Mouse (Mus musculus) mammary gland, adult 2 months (tissue): ENCODE measurements around the gene Hist4h4. TPM values are rescaled to one million over a fixed set of nuclear protein-coding genes. Genes with fewer than 3 reads are reported as not detected.

Source experiments
- polyA plus RNA-seq: library from polyadenylated mRNA; depleted of rRNA; stranded (reverse); fragments of >200 nt; gene quantifications from 2 replicates; pipeline ENCODE4 v1.2.3, GENCODE M21; 2012; ENCODE audit warnings: low replicate concordance; rRNA removed

Gene Hist4h4
- 0.55 and 2.4 TPM in 2 replicates for polyA plus RNA-seq

DNA sequence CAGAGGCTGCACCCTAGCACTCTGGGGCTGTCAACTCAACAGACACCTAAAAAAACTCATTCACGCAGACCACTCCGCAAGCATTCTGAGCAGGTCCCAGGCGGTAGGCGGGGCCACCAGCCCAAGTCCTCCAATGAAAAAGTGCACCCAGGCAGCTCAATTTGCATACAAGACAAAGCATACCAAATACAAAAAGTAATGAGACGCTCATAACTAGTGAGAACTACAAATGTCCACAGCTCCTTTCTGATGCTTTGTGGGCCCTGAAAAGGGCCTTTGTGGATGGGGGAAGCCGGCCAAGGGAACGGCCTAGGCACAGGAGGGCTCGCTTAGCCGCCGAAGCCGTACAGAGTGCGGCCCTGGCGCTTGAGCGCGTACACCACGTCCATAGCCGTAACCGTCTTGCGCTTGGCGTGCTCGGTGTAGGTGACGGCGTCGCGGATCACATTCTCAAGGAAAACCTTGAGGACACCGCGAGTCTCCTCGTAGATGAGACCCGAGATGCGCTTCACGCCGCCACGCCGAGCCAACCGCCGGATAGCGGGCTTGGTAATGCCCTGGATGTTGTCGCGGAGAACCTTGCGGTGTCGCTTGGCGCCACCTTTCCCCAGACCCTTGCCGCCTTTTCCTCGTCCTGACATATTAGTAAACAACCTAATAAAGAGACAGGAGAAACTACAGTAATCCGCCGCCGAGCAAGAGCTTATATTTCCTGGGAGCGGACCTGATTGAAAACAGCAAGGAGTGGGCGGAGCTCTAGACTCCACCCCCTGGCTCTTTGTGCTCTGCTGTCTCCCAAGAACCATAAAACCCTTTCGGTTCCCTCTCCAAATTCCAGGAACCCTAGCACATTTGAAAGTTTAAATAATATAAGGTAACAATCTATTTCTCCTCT, at the start of gene Hist4h4:
Gene Hist4h4 (minus strand): TSS at position 677 of the 895 bp plus-strand sequence.

DNA sequence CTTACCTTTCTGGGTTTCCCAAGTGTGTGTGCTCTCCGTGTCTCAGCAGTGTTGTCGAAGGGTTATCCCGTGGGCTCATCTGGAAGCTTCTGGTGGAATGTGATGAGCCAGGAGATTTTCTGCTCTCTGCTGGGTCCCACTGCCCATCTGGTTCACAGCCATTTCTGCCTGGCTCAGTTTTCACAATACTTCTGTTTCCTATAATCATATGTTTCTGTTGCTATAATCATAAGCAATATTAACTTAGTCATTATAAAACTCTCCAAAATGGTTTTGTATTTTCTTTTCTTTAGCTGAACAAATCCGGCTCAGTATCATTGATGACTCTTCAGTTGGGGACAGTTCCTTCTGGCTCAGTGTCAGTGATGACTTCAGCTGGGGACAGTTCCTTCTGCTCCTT, 31.1 kb upstream of the Hist4h4 start, which contains the start of gene Smco3:
Gene Smco3 (minus strand): TSS at position 101 of the 400 bp plus-strand sequence.

DNA sequence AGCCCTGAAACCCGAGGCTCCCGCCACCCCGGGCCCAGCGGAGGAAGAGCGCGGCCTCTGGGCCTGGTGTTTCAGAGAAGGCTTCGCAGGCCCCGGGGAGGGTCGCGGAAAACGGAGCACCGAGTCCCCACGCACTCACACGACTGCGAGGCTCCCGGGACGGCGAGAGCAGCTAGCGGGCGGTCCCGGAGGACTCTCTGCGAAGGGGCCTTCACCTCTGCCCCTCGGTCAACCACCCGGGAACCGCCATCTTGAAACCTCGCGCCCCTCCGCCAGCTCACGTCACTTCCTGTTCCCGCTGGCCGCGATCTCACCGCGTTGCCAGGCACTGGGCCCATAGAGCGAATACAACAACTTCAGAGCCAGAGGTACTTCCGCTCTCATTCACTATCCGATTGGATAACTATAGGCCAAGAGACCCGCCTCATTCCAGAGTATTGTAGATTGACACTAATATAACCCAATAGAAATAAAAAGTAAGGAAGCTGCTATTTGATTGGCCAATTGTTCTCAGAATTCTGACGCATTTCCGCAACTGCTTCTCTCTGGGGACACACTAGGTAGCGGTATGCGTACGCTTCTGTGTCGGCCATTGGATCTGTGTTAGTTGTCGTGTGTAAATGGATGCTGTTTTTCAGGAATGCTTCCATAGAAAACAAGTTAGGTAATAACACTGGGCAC, 23.8 kb upstream of the Hist4h4 start, which contains the start of gene Wbp11:
Gene Wbp11 (minus strand): TSS at position 353 of the 681 bp plus-strand sequence.

DNA sequence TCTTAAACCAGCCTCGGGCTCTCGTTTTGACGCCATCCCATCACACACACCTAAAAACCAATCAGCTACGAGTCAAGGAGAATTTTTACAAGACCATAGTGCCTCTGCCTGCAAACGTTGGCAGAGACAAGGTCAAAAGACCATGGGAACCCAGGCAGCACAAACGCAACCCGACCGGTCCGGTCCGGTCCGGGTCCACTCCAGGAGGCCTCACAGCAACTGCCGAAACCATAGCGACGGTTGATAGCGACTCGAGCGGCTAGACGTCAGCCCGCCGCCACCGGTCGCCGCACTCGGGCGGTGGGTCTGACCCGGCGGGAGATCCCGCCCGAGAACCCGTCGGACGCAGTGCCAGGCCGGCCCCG, 23.3 kb upstream of the Hist4h4 start, which contains the start of gene BC049715:
Gene BC049715 (plus strand): TSS at position 111 of the 365 bp plus-strand sequence.

DNA sequence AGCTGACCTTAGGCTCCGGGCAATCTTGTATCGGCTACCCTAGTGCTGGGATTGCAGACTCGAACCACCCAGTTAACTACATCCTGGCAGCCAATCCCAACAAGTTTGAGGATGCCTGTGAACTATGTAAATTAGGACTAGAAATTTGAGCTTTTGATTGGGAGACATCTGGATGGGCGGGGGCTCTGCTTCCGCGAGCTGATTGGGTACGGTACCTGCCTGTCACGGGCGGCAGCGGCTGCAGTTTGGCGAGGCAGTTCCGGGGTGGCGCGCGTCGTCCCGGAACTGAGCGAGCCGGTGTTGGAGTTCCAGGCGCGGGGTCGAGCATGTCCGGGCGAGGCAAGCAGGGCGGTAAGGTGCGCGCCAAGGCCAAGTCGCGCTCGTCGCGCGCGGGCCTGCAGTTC, 3.8 kb upstream of the Hist4h4 start, which contains the start of gene H2afj:
Gene H2afj (plus strand): TSS at position 231 of the 404 bp plus-strand sequence.

DNA sequence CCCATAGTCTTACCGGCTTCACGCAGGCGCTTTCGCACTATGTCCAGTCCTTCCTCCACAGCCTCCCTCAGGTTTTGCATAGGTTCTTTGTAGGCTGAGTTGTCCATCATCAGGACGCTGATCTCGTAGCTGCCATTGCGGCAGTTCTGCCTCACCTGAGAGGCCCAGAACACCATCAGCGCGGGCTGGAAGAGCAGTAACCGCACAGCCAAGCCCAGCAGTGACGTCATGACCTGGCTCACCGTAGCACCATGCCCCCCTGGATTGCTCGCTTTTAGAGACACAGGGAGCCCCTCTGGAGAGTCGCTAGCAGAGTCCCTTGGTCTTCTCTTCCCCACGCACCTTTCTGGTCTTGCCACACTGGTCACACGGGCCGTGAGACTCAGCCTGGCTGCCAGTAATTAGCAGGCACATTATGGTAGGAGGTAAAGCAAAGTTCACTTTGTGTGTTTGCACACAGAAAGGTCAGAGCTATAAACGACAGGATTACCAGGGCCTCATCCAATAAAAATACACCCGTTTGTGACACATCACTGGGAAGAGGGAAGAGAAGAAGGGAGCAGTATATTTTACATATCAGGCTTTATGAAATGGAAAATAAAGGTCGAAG, 22.7 kb downstream of the Hist4h4 start, which contains the start of gene Gucy2c:
Gene Gucy2c (minus strand): TSS at position 389 of the 610 bp plus-strand sequence.

Other genes starting within 250 kb of the Hist4h4 start
- 39.3 and 63.3 TPM in 2 replicates for gene Plbd1, start 142.5 kb downstream of the Hist4h4 start, polyA plus RNA-seq
- 0.05 TPM in 1 of 2 replicates, not detected in the other for gene Gucy2c, start 22.6 kb downstream of the Hist4h4 start, polyA plus RNA-seq
- 87.6 and 426 TPM in 2 replicates for gene H2afj, start 3.8 kb upstream of the Hist4h4 start, polyA plus RNA-seq
- gene BC049715, start 23.2 kb upstream of the Hist4h4 start, polyA plus RNA-seq, result 0.23 and 0.79 TPM in 2 replicates
- 29.3 and 44.0 TPM in 2 replicates for gene Wbp11, start 23.8 kb upstream of the Hist4h4 start, polyA plus RNA-seq
- 0.37 and 0.43 TPM in 2 replicates for gene Smco3, start 31.0 kb upstream of the Hist4h4 start, polyA plus RNA-seq
- gene Art4, start 53.3 kb upstream of the Hist4h4 start, polyA plus RNA-seq, result 1.4 and 1.8 TPM in 2 replicates
- gene Mgp, start 71.4 kb upstream of the Hist4h4 start, polyA plus RNA-seq, result 127 and 139 TPM in 2 replicates
- 0.29 and 0.53 TPM in 2 replicates for gene Erp27, start 117.8 kb upstream of the Hist4h4 start, polyA plus RNA-seq
- 0.01 TPM in 1 of 2 replicates, not detected in the other for gene Pde6h, start 119.4 kb upstream of the Hist4h4 start, polyA plus RNA-seq
- gene Arhgdib, start 137.5 kb upstream of the Hist4h4 start, polyA plus RNA-seq, result 207 and 281 TPM in 2 replicates